Mouse (Mus musculus) heart, postnatal 4 days (tissue): ENCODE measurements around the gene Rasef. TPM values are rescaled to one million over a fixed set of nuclear protein-coding genes. Genes with fewer than 3 reads are reported as not detected.

Experiments used
- total RNA-seq, 2 experiments: library from RNA; stranded (reverse); gene quantifications; 2 replicates each; pipeline ENCODE4 v1.2.3; 2021

Gene Rasef
- total RNA-seq, 2 experiments from 2014 or later: 0.61 to 0.83 TPM

Other genes starting within 250 kb of the Rasef start
- gene Gm11238, start 183.1 kb downstream of the Rasef start, total RNA-seq: not detected
- not detected for gene Gm11237, start 168.0 kb downstream of the Rasef start, total RNA-seq
- gene Gm11236, start 152.9 kb downstream of the Rasef start, total RNA-seq: not detected
- gene Gm11239, start 122.6 kb downstream of the Rasef start, total RNA-seq: not detected
- gene Gm428, start 107.5 kb downstream of the Rasef start, total RNA-seq: not detected
- not detected for gene Gm11758, start 85.3 kb upstream of the Rasef start, total RNA-seq
- not detected for gene Gm11757, start 100.1 kb upstream of the Rasef start, total RNA-seq
- gene Gm13871, start 115.0 kb upstream of the Rasef start, total RNA-seq: not detected
- not detected for gene Gm11756, start 129.8 kb upstream of the Rasef start, total RNA-seq
- 1 to 10 TPM; 1.0 to 1.8 TPM for gene 2310002L09Rik, start 159.9 kb upstream of the Rasef start, total RNA-seq
- gene Frmd3, start 222.4 kb upstream of the Rasef start, total RNA-seq: under 1 TPM; 0.16 to 0.19 TPM